Mouse (Mus musculus) myocyte (in vitro differentiated cells): Measurements from ENCODE around the gene Atad3a. TPM values are rescaled to one million over a fixed set of nuclear protein-coding genes. Genes with fewer than 3 reads are reported as not detected.

Source experiments
- H3K27me3 ChIP-seq: one replicate; pipeline ENCODE4 v1.6.1; 2011; ENCODE audit not compliant: control insufficient read depth, insufficient read depth, insufficient read length
- H3K36me3 ChIP-seq: one replicate; pipeline ENCODE4 v1.6.1; 2011; ENCODE audit not compliant: control insufficient read depth, insufficient read depth
- H3K4me2 ChIP-seq: one replicate; pipeline ENCODE4 v1.6.1; 2011; ENCODE audit warnings: low read depth, control low read depth
- H3K4me3 ChIP-seq: one replicate; pipeline ENCODE4 v1.5.1; 2011; ENCODE audit warnings: mild to moderate bottlenecking, control low read depth, moderate library complexity
- H3K79me2 ChIP-seq: one replicate; pipeline ENCODE4 v1.6.1; 2011; ENCODE audit not compliant: control insufficient read depth, insufficient read depth
- H3ac ChIP-seq: one replicate; pipeline ENCODE4 v1.6.1; 2011; ENCODE audit not compliant: control insufficient read depth, insufficient read length
- CEBPB ChIP-seq: IDR thresholded peaks from 2 replicates; pipeline ENCODE4 v1.6.1; 2011; ENCODE audit warnings: mild to moderate bottlenecking, moderate library complexity; ENCODE audit not compliant: poor library complexity, insufficient read depth, severe bottlenecking
- E2F4 ChIP-seq: IDR thresholded peaks from one replicate; pipeline ENCODE4 v1.6.1; 2011; ENCODE audit warnings: mild to moderate bottlenecking, control low read depth, moderate library complexity; ENCODE audit not compliant: insufficient read depth
- MAX ChIP-seq: IDR thresholded peaks from one replicate; pipeline ENCODE4 v1.6.1; 2011; ENCODE audit warnings: low read depth, mild to moderate bottlenecking, control low read depth
- MYOD1 ChIP-seq, 3 experiments: IDR thresholded peaks; one replicate each; pipeline ENCODE4 v1.6.1; 2011; ENCODE audit warnings: control low read depth in 2 of 3, low read depth in 2 of 3, mild to moderate bottlenecking in 2 of 3, moderate library complexity in 1 of 3; ENCODE audit not compliant: insufficient read length in 2 of 3, control insufficient read depth in 1 of 3
- MYOG ChIP-seq, 3 experiments: IDR thresholded peaks; one replicate each; pipeline ENCODE4 v1.6.1; 2011; ENCODE audit warnings: control low read depth in 2 of 3, low read depth in 2 of 3, mild to moderate bottlenecking in 2 of 3; ENCODE audit not compliant: insufficient read length in 2 of 3, control insufficient read depth in 1 of 3, insufficient read depth in 1 of 3
- POLR2A ChIP-seq: IDR thresholded peaks from one replicate; pipeline ENCODE4 v1.6.1; 2011; ENCODE audit warnings: low read depth, mild to moderate bottlenecking, control low read depth, moderate library complexity; ENCODE audit not compliant: insufficient read length
- POLR2AphosphoS2 ChIP-seq: IDR thresholded peaks from one replicate; pipeline ENCODE4 v1.6.1; 2011; ENCODE audit warnings: low read depth, control low read depth; ENCODE audit not compliant: insufficient read length
- REST ChIP-seq: IDR thresholded peaks from one replicate; pipeline ENCODE4 v1.6.1; 2011; ENCODE audit warnings: mild to moderate bottlenecking, control low read depth, moderate library complexity; ENCODE audit not compliant: insufficient read depth, insufficient read length
- SRF ChIP-seq: IDR thresholded peaks from one replicate; pipeline ENCODE4 v1.6.1; 2011; ENCODE audit warnings: low read depth; ENCODE audit not compliant: control insufficient read depth, insufficient read length
- TCF12 ChIP-seq: IDR thresholded peaks from one replicate; pipeline ENCODE4 v1.6.1; 2011; ENCODE audit warnings: mild to moderate bottlenecking, control low read depth; ENCODE audit not compliant: poor library complexity, insufficient read depth, severe bottlenecking
- TCF3 ChIP-seq: IDR thresholded peaks from one replicate; pipeline ENCODE4 v1.6.1; 2011; ENCODE audit warnings: low read depth, control low read depth; ENCODE audit not compliant: insufficient read length
- USF1 ChIP-seq: IDR thresholded peaks from one replicate; pipeline ENCODE4 v1.6.1; 2011; ENCODE audit warnings: low read depth, mild to moderate bottlenecking, control low read depth, moderate library complexity
- polyA plus RNA-seq: library from polyadenylated mRNA; unstranded; fragments of >200 nt; fragmentation: generic; extraction: Trizol; gene quantifications from one replicate; pipeline ENCODE4 v1.2.1, GENCODE M21; 2012; ENCODE audit warnings: missing spikeins

Gene Atad3a
- polyA plus RNA-seq, 1 experiment = 60.9 TPM

DNA sequence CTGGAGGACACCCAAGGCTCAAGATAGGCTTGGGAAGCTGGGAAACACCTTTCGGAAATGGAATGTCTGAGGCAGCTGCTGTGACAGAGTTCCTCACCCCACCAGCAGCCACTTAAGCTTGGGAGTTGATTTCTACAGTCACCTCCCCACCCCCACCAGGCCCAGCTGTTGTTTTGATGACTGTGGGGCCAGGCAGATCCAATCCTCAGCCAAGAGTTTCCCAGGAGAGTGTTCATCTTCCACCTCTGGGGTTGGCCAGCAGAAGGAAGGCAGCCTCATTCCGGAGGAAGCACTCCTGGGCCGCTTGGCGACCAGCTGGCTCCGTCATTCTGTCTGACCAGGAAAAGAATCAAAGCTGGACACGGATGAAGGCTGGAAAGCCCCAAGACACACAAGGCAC, 20.0 kb upstream of the Atad3a start:
- H3K4me2 ChIP-seq = peak overlapping the region; percentile 73
- H3K4me3 ChIP-seq = no peak overlapping the region
- TF ChIP-seq MYOG (IDR thresholded peaks at IDR 0.05; ENCODE audit: control insufficient read depth in 1 of 3, insufficient read depth in 1 of 3, insufficient read length in 2 of 3, low read depth in 2 of 3) = peak; percentile 67 to 98 (median 97)
- TF ChIP-seq TCF3 = peak; percentile 16
- peak; percentile 55 for TF ChIP-seq POLR2A
- TF ChIP-seq E2F4 = no peak
- no peak for TF ChIP-seq CEBPB
- TF ChIP-seq SRF = no peak
- no peak for TF ChIP-seq POLR2AphosphoS2
- TF ChIP-seq MAX = no peak
- no peak for TF ChIP-seq USF1
- peak; percentile 85 to 94 (median 91) for TF ChIP-seq MYOD1 (IDR thresholded peaks at IDR 0.05; ENCODE audit: control insufficient read depth in 1 of 3, insufficient read length in 2 of 3, low read depth in 2 of 3)
- no peak for TF ChIP-seq REST
- TF ChIP-seq TCF12 = peak; percentile 97
- H3ac ChIP-seq = no peak overlapping the region
- no peaks in the 10 kb centered on the region for H3K27me3 ChIP-seq
- H3K79me2 ChIP-seq = peaks cover 2% of the 10 kb centered on the region
- H3K36me3 ChIP-seq = no peaks in the 10 kb centered on the region

DNA sequence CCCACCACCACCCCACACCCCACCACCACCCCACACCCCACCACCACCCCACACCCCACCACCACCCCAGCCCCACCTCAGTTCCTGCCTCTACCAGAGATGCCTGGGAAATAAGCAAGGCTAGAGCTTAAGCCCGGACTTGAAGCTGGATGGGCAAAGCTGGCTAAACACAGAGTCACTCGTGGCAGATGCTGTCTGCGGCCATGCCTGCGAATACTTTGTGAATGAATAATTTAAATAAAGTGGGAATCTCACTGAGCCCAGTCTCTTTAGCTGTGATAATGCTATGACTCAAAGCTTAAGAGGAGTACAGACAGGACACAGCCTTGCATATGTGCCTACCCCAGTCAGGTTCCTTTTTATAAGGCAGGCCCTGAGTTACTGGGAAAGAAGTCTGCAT, 18.6 kb upstream of the Atad3a start:
- TF ChIP-seq REST (no peak), CEBPB (no peak), MYOG (IDR thresholded peaks at IDR 0.05; ENCODE audit: control insufficient read depth in 1 of 3, insufficient read depth in 1 of 3, insufficient read length in 2 of 3, low read depth in 2 of 3) (peak in 1 of 3 experiments; percentile 25), POLR2AphosphoS2 (no peak), MYOD1 (IDR thresholded peaks at IDR 0.05; ENCODE audit: control insufficient read depth in 1 of 3, insufficient read length in 2 of 3, low read depth in 2 of 3) (peak in 2 of 3 experiments; percentile 40 to 70), MAX (no peak), SRF (no peak), TCF3 (no peak), TCF12 (no peak), E2F4 (no peak), USF1 (no peak), POLR2A (no peak)
- peak overlapping the region; percentile 60 for H3K4me2 ChIP-seq
- no peak overlapping the region for H3ac ChIP-seq
- no peaks in the 10 kb centered on the region for H3K36me3 ChIP-seq
- no peak overlapping the region for H3K4me3 ChIP-seq
- H3K27me3 ChIP-seq = no peaks in the 10 kb centered on the region
- peaks cover 2% of the 10 kb centered on the region for H3K79me2 ChIP-seq

DNA sequence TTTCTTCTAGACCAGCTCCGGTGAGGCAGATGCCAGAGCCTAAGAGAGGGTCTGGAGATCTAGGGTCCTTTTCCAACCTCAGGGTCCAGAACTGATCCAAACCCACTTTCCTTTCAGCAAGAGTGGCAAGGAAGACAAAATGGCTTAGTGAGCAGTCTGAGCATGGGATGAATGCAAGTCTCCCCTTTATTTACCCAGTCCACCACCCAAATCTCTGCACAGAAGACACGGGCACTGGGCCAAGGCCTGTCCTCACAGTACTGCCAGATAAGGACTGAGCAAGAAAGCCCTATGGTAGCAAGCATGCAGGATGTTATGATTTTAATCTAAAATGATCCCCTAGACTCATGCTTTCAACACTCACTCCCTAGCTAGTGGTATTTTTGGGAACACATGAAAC, 16.9 kb upstream of the Atad3a start:
- Histone ChIP-seq H3K79me2 (peaks cover 1% of the 10 kb centered on the region), H3K36me3 (no peaks in the 10 kb centered on the region), H3K4me2 (no peak overlapping the region), H3K27me3 (no peaks in the 10 kb centered on the region), H3K4me3 (no peak overlapping the region), H3ac (no peak overlapping the region)
- no peak for TF ChIP-seq REST
- no peak for TF ChIP-seq POLR2A
- no peak for TF ChIP-seq USF1
- TF ChIP-seq MAX = no peak
- TF ChIP-seq SRF = no peak
- no peak for TF ChIP-seq E2F4
- TF ChIP-seq POLR2AphosphoS2 = no peak
- no peak for TF ChIP-seq MYOG (IDR thresholded peaks at IDR 0.05; ENCODE audit: control insufficient read depth in 1 of 3, insufficient read depth in 1 of 3, insufficient read length in 2 of 3, low read depth in 2 of 3)
- no peak for TF ChIP-seq MYOD1 (IDR thresholded peaks at IDR 0.05; ENCODE audit: control insufficient read depth in 1 of 3, insufficient read length in 2 of 3, low read depth in 2 of 3)
- no peak for TF ChIP-seq CEBPB
- no peak for TF ChIP-seq TCF12
- no peak for TF ChIP-seq TCF3

DNA sequence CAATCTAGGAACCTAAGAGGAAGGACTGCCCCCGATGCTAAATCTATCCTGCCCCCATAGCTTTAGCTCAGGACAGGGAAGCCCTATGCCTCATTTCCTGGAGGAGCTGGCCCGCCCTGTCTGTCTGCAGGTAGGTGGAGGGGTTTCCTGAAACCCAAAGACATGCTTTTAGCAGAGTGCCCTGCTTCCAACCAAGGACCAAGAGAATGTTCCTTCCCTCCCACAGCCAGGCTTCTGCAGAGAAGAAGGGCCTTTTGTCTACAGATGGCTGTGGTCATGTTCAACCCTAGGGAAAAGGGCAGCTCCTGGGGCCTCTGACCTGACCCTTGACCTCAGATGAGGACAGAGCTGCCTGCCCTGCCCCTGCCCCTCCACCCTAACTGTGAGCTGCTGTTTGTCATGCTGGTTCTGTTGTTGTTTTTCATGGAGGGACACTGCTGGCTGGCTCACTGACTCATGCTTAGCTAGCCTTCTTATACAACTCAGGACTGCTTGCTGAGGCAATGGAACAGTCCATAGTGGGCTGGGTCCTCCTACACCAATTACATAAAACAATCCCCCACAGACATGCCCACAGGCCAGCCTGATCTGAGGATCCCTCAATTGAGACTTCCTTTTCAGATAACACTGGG, 15.9 kb upstream of the Atad3a start:
- Histone ChIP-seq H3K4me3 (no peak overlapping the region), H3K36me3 (no peaks in the 10 kb centered on the region), H3K4me2 (peak overlapping the region; percentile 15), H3K79me2 (no peaks in the 10 kb centered on the region), H3ac (no peak overlapping the region), H3K27me3 (no peaks in the 10 kb centered on the region)
- no peak for TF ChIP-seq CEBPB
- TF ChIP-seq MYOD1 (IDR thresholded peaks at IDR 0.05; ENCODE audit: control insufficient read depth in 1 of 3, insufficient read length in 2 of 3, low read depth in 2 of 3) = no peak
- no peak for TF ChIP-seq MAX
- TF ChIP-seq E2F4 = no peak
- TF ChIP-seq POLR2A = no peak
- no peak for TF ChIP-seq POLR2AphosphoS2
- no peak for TF ChIP-seq TCF3
- TF ChIP-seq MYOG (IDR thresholded peaks at IDR 0.05; ENCODE audit: control insufficient read depth in 1 of 3, insufficient read depth in 1 of 3, insufficient read length in 2 of 3, low read depth in 2 of 3) = no peak
- TF ChIP-seq TCF12 = no peak
- no peak for TF ChIP-seq REST
- no peak for TF ChIP-seq SRF
- no peak for TF ChIP-seq USF1
